Mouse (Mus musculus) adipocyte (in vitro differentiated cells): ENCODE results near the gene Bptf.
A peak's percentile ranks its signal among the peaks of the same experiment; 100 is the strongest.
"Not testable (repeated sequence)": the region's sequence is repeated elsewhere in the genome, so short reads cannot be mapped to it uniquely, and the experiment has no call there.

ENCODE experiments used
- DNase-seq: peaks from one replicate; pipeline ENCODE4 v3.0.0-alpha.2; 2016; ENCODE audit warnings: low spot score

Gene Bptf

GRCm38 (mm10) chr11:107131749-107132421 lies at the start of gene Bptf:
Gene Bptf, minus strand, starts transcription at chr11:107132127.
- peak; percentile 87 for DNase-seq

GRCm38 (mm10) chr11:107161215-107161614 lies 29.3 kb upstream of the Bptf start:
- peak; percentile 32 for DNase-seq

- peak; percentile 19 for DNase-seq
Measured at GRCm38 (mm10) chr11:107159034-107159433, 27.1 kb upstream of the Bptf start.

GRCm38 (mm10) chr11:107156977-107157642 lies 25.2 kb upstream of the Bptf start:
- no peak for DNase-seq

GRCm38 (mm10) chr11:107155292-107155691 lies 23.4 kb upstream of the Bptf start:
- DNase-seq: no peak

GRCm38 (mm10) chr11:107154431-107154830 lies 22.5 kb upstream of the Bptf start:
- DNase-seq: no peak

- DNase-seq: no peak
Measured at GRCm38 (mm10) chr11:107153645-107154044, 21.7 kb upstream of the Bptf start.

GRCm38 (mm10) chr11:107151809-107152208 lies 19.9 kb upstream of the Bptf start:
- DNase-seq: no peak

GRCm38 (mm10) chr11:107143956-107144355 lies 12.0 kb upstream of the Bptf start:
- DNase-seq: not testable (repeated sequence)

GRCm38 (mm10) chr11:107142382-107142781 lies 10.5 kb upstream of the Bptf start:
- no peak for DNase-seq

GRCm38 (mm10) chr11:107140756-107141155 lies 8.8 kb upstream of the Bptf start:
- no peak for DNase-seq

- DNase-seq: no peak
Measured at GRCm38 (mm10) chr11:107138633-107139032, 6.7 kb upstream of the Bptf start.

GRCm38 (mm10) chr11:107137593-107137992 lies 5.7 kb upstream of the Bptf start:
- DNase-seq: no peak

GRCm38 (mm10) chr11:107136458-107136857 lies 4.5 kb upstream of the Bptf start:
- DNase-seq: not testable (repeated sequence)

- no peak for DNase-seq
Measured at GRCm38 (mm10) chr11:107135741-107136140, 3.8 kb upstream of the Bptf start.

- DNase-seq: no peak
Measured at GRCm38 (mm10) chr11:107132426-107132825, 499 bp upstream of the Bptf start.

- peak; percentile 68 for DNase-seq
Measured at GRCm38 (mm10) chr11:107130879-107131748, 813 bp downstream of the Bptf start.

GRCm38 (mm10) chr11:107130221-107130788 lies 1.6 kb downstream of the Bptf start:
- peak; percentile 48 for DNase-seq

- DNase-seq: peak; percentile 19
Measured at GRCm38 (mm10) chr11:107129641-107130040, 2.3 kb downstream of the Bptf start.

- DNase-seq: not testable (repeated sequence)
Measured at GRCm38 (mm10) chr11:107126716-107127115, 5.2 kb downstream of the Bptf start.

GRCm38 (mm10) chr11:107125011-107125410 lies 6.9 kb downstream of the Bptf start:
- DNase-seq: no peak

- peak; percentile 89 for DNase-seq
Measured at GRCm38 (mm10) chr11:107124327-107124731, 7.6 kb downstream of the Bptf start.
